Mouse (Mus musculus) MEL (cell line): ENCODE measurements around the gene Mapkap1. TPM values are rescaled to one million over a fixed set of nuclear protein-coding genes. Genes with fewer than 3 reads are reported as not detected.

Experiments used
- DNase-seq: peaks from one replicate; pipeline ENCODE4 v3.0.0; 2011; ENCODE audit warnings: low read depth, low spot score
- H3K27ac ChIP-seq: 2 replicates; pipeline ENCODE4 v1.5.1; 2012; ENCODE audit warnings: low read depth, mild to moderate bottlenecking, control low read depth, low read length, moderate library complexity; ENCODE audit not compliant: control insufficient read depth
- H3K27me3 ChIP-seq, 2 experiments: fragments of 150-350 bp in 1 of 2; sonication (generic) in 1 of 2; 2 replicates each; pipeline ENCODE4 v1.6.1; 2012; ENCODE audit warnings: low read length in 2 of 2, mild to moderate bottlenecking in 2 of 2, improper control_type of control experiment in 1 of 2, moderate library complexity in 1 of 2; ENCODE audit not compliant: insufficient read depth in 2 of 2, control insufficient read depth in 1 of 2
- H3K36me3 ChIP-seq, 2 experiments: 2 replicates each; pipeline ENCODE4 v1.6.1; 2012 to 2014; ENCODE audit warnings: low read length in 2 of 2, improper control_type of control experiment in 1 of 2, inconsistent platforms in 1 of 2, mild to moderate bottlenecking in 1 of 2; ENCODE audit not compliant: insufficient read depth in 2 of 2, control insufficient read depth in 1 of 2
- H3K4me1 ChIP-seq, 2 experiments: fragments of 150-350 bp in 1 of 2; sonication (generic) in 1 of 2; 2 replicates each; pipeline ENCODE4 v1.6.1; 2012; ENCODE audit warnings: low read length in 2 of 2, improper control_type of control experiment in 1 of 2, mild to moderate bottlenecking in 1 of 2; ENCODE audit not compliant: insufficient read depth in 2 of 2, control insufficient read depth in 1 of 2
- H3K4me3 ChIP-seq, 2 experiments: fragments of 150-350 bp in 1 of 2; sonication (generic) in 1 of 2; 2 replicates each; pipeline ENCODE4 v1.5.1; 2012; ENCODE audit warnings: low read depth in 2 of 2, low read length in 2 of 2, mild to moderate bottlenecking in 2 of 2, moderate library complexity in 2 of 2, control low read depth in 1 of 2, improper control_type of control experiment in 1 of 2; ENCODE audit not compliant: control insufficient read depth in 1 of 2, insufficient read depth in 1 of 2
- H3K79me2 ChIP-seq: 2 replicates; pipeline ENCODE4 v1.6.1; 2012; ENCODE audit warnings: mild to moderate bottlenecking, low read length, moderate library complexity; ENCODE audit not compliant: control insufficient read depth, poor library complexity, insufficient read depth
- H3K9ac ChIP-seq: 2 replicates; pipeline ENCODE4 v1.6.1; 2012; ENCODE audit warnings: low read depth, mild to moderate bottlenecking, control low read depth, low read length, moderate library complexity; ENCODE audit not compliant: control insufficient read depth, poor library complexity, severe bottlenecking
- H3K9me3 ChIP-seq: fragments of 150-350 bp; sonication (generic); replicated peaks from 2 replicates; pipeline ENCODE4 v1.6.1; 2012; ENCODE audit warnings: mild to moderate bottlenecking, low read length, improper control_type of control experiment, moderate library complexity; ENCODE audit not compliant: insufficient read depth
- CHD2 ChIP-seq: IDR thresholded peaks from 2 replicates; pipeline ENCODE4 v1.6.1; 2011; ENCODE audit warnings: low read length, improper control_type of control experiment
- E2F4 ChIP-seq: IDR thresholded peaks from 2 replicates; pipeline ENCODE4 v1.6.1; 2011; ENCODE audit warnings: low read depth, low read length, improper control_type of control experiment, borderline replicate concordance
- GABPA ChIP-seq: IDR thresholded peaks from 2 replicates; pipeline ENCODE4 v1.6.1; 2012; ENCODE audit warnings: low read depth, mild to moderate bottlenecking, inconsistent platforms, low read length, improper control_type of control experiment, moderate library complexity
- JUND ChIP-seq: IDR thresholded peaks from 2 replicates; pipeline ENCODE4 v1.6.1; 2011; ENCODE audit warnings: low read depth, mild to moderate bottlenecking, improper control_type of control experiment, low read length
- KAT2A ChIP-seq: conservative IDR thresholded peaks from 2 replicates; pipeline ENCODE4 v1.6.1; 2012; ENCODE audit warnings: low read depth, low read length, improper control_type of control experiment, inconsistent platforms
- MXI1 ChIP-seq: IDR thresholded peaks from 2 replicates; pipeline ENCODE4 v1.6.1; 2011; ENCODE audit warnings: mild to moderate bottlenecking, low read depth, low read length, improper control_type of control experiment
- POLR2A ChIP-seq, 2 experiments: IDR thresholded peaks; 2 replicates each; pipeline ENCODE4 v1.6.1; 2011 to 2012; ENCODE audit warnings: low read length in 2 of 2, mild to moderate bottlenecking in 2 of 2, control low read depth in 1 of 2, improper control_type of control experiment in 1 of 2, low read depth in 1 of 2, moderate library complexity in 1 of 2; ENCODE audit not compliant: control insufficient read depth in 1 of 2, insufficient read depth in 1 of 2, poor library complexity in 1 of 2
- SIN3A ChIP-seq: IDR thresholded peaks from 2 replicates; pipeline ENCODE4 v1.6.1; 2012; ENCODE audit warnings: low read length, improper control_type of control experiment, inconsistent platforms
- ZNF384 ChIP-seq: IDR thresholded peaks from 2 replicates; pipeline ENCODE4 v1.6.1; 2012; ENCODE audit warnings: low read depth, mild to moderate bottlenecking, inconsistent platforms, low read length, improper control_type of control experiment
- polyA plus RNA-seq, 2 experiments: library from polyadenylated mRNA; stranded (reverse) in 1 of 2; unstranded in 1 of 2; fragments of >175 nt in 1 of 2; fragments of >200 nt in 1 of 2; gene quantifications; 2 replicates each; pipeline versions ENCODE4 v1.2.1 to v1.2.4; 2012; ENCODE audit warnings: low replicate concordance in 2 of 2, low read depth in 1 of 2; ENCODE audit not compliant: insufficient read length in 2 of 2, insufficient read depth in 1 of 2, missing spikeins in 1 of 2
- total RNA-seq: library from RNA; depleted of rRNA; stranded (reverse); fragments of 300-350 nt; gene quantifications from 2 replicates; pipeline ENCODE4 v1.2.3, GENCODE M21; 2012

Gene Mapkap1
- total and polyA plus RNA-seq, 3 experiments: 42.1 to 52.5 TPM; not detected in 1

GRCm38 (mm10) chr2:34370349-34370724, 36.2 kb upstream of the Mapkap1 start:
- Histone ChIP-seq H3K9me3 (no peaks in the 10 kb centered on the region), H3K27me3 (no peaks in the 10 kb centered on the region), H3K27ac (peak overlapping the region; percentile 56), H3K9ac (peak overlapping the region; percentile 85), H3K79me2 (peaks cover 25% of the 10 kb centered on the region), H3K36me3 (peaks cover 0 to 20% of the 10 kb centered on the region in 2 experiments; a peak in 3 of 4 replicates), H3K4me3 (peak overlapping the region; percentile 76 to 86), H3K4me1 (peaks cover 6 to 24% of the 10 kb centered on the region in 2 experiments)
- no peak for TF ChIP-seq JUND
- TF ChIP-seq ZNF384: peak; percentile 36; the same call in 1 of the 2 replicates
- no peak for DNase-seq

GRCm38 (mm10) chr2:34370725-34371440, 35.7 kb upstream of the Mapkap1 start:
- H3K4me1 ChIP-seq: peaks cover 6 to 22% of the 10 kb centered on the region in 2 experiments
- H3K79me2 ChIP-seq: peaks cover 25% of the 10 kb centered on the region
- peaks cover 0 to 20% of the 10 kb centered on the region in 2 experiments; a peak in 3 of 4 replicates for H3K36me3 ChIP-seq
- H3K27ac ChIP-seq: peak overlapping the region; percentile 56
- H3K4me3 ChIP-seq: peak overlapping the region; percentile 76 to 86
- TF ChIP-seq E2F4: no peak
- peak; percentile 58; the same call in 1 of the 2 replicates for TF ChIP-seq SIN3A
- no peak for TF ChIP-seq GABPA
- peak; percentile 91 for TF ChIP-seq MXI1
- peak in 1 of 2 experiments; percentile 30; a peak in 1 of 4 replicates for TF ChIP-seq POLR2A (IDR thresholded peaks at IDR 0.05; ENCODE audit: control insufficient read depth in 1 of 2, insufficient read depth in 1 of 2, low read depth in 1 of 2, low read length in 2 of 2, poor library complexity in 1 of 2)
- peak; percentile 68 for DNase-seq
- no peaks in the 10 kb centered on the region for H3K9me3 ChIP-seq
- H3K9ac ChIP-seq: peak overlapping the region; percentile 85
- no peaks in the 10 kb centered on the region for H3K27me3 ChIP-seq

- Histone ChIP-seq H3K4me3 (peak overlapping the region; percentile 76 to 86), H3K9me3 (no peaks in the 10 kb centered on the region), H3K27ac (peak overlapping the region; percentile 81), H3K4me1 (peaks cover 6 to 19% of the 10 kb centered on the region in 2 experiments), H3K9ac (peak overlapping the region; percentile 85), H3K27me3 (no peaks in the 10 kb centered on the region), H3K36me3 (peaks cover 0 to 20% of the 10 kb centered on the region in 2 experiments; a peak in 2 of 4 replicates), H3K79me2 (peaks cover 25% of the 10 kb centered on the region)
- DNase-seq: peak; percentile 61
- TF ChIP-seq MXI1 (peak; percentile 0; the same call in 1 of the 2 replicates), KAT2A (no peak), CHD2 (no peak), POLR2A (IDR thresholded peaks at IDR 0.05; ENCODE audit: control insufficient read depth in 1 of 2, insufficient read depth in 1 of 2, low read depth in 1 of 2, low read length in 2 of 2, poor library complexity in 1 of 2) (peak in 1 of 2 experiments; percentile 63; a peak in 1 of 4 replicates)
Measured at GRCm38 (mm10) chr2:34371441-34372304, 34.9 kb upstream of the Mapkap1 start.
